Mouse (Mus musculus): ENCODE results near the gene B3gat3. TPM values are rescaled to one million over a fixed set of nuclear protein-coding genes. Genes with fewer than 3 reads are reported as not detected.
"Not testable (repeated sequence)": the region's sequence is repeated elsewhere in the genome, so short reads cannot be mapped to it uniquely, and the experiment has no call there.

B3gat3 gene
- 35.5 and 40.8 TPM in 2 replicates for polyA plus RNA-seq (2012; ENCODE audit: insufficient read depth, insufficient read length, missing spikeins)

- peak within 1 kb of the TSS; percentile 68 for H3K27ac ChIP-seq (ENCODE audit: insufficient read depth, low read depth, low read length)
- peaks cover 15% of the 10 kb centered on the region for H3K4me1 ChIP-seq (ENCODE audit: control insufficient read depth, insufficient read depth, low read length)
- peak within 1 kb of the TSS; percentile 67 for H3K4me3 ChIP-seq (ENCODE audit: insufficient read depth, low read length)
- TF ChIP-seq POLR2A (IDR thresholded peaks at IDR 0.05; ENCODE audit: borderline replicate concordance, low read depth, low read length), result no peak
Measured at GRCm38 (mm10) chr19:8920073-8920736, at the start of gene B3gat3. Gene B3gat3 (plus strand): TSS chr19:8920374.

- H3K27ac ChIP-seq (ENCODE audit: insufficient read depth, low read depth, low read length); H3K4me3 ChIP-seq (ENCODE audit: insufficient read depth, low read length): not testable (repeated sequence)
- peaks cover 13% of the 10 kb centered on the region for H3K4me1 ChIP-seq (ENCODE audit: control insufficient read depth, insufficient read depth, low read length)
Measured at GRCm38 (mm10) chr19:8870381-8870780, 49.8 kb upstream of the B3gat3 start.

- H3K4me3 ChIP-seq (ENCODE audit: insufficient read depth, low read length), result peak overlapping the region; percentile 98
- TF ChIP-seq CTCF (IDR thresholded peaks at IDR 0.05; ENCODE audit: low read depth, low read length), result no peak
- TF ChIP-seq POLR2A (IDR thresholded peaks at IDR 0.05; ENCODE audit: borderline replicate concordance, low read depth, low read length), result no peak
- H3K27ac ChIP-seq (ENCODE audit: insufficient read depth, low read depth, low read length), result peak overlapping the region; percentile 60
- peaks cover 13% of the 10 kb centered on the region for H3K4me1 ChIP-seq (ENCODE audit: control insufficient read depth, insufficient read depth, low read length)
Measured at GRCm38 (mm10) chr19:8870838-8871237, 49.3 kb upstream of the B3gat3 start.

- Histone ChIP-seq H3K4me3 (ENCODE audit: insufficient read depth, low read length) (peak within 1 kb of the TSS; percentile 98), H3K4me1 (ENCODE audit: control insufficient read depth, insufficient read depth, low read length) (peaks cover 13% of the 10 kb centered on the region), H3K27ac (ENCODE audit: insufficient read depth, low read depth, low read length) (peak within 1 kb of the TSS; percentile 74)
- TF ChIP-seq POLR2A (IDR thresholded peaks at IDR 0.05; ENCODE audit: borderline replicate concordance, low read depth, low read length) (0 out of 2 replicates have a peak, but pooled peaks have one; percentile 50), CTCF (IDR thresholded peaks at IDR 0.05; ENCODE audit: low read depth, low read length) (no peak)
Measured at GRCm38 (mm10) chr19:8871267-8872186, 48.6 kb upstream of the B3gat3 start, which contains the start of gene Ubxn1. Gene Ubxn1 (plus strand): TSS chr19:8871496.

GRCm38 (mm10) chr19:8872266-8872840 is 47.8 kb upstream of the B3gat3 start:
- H3K27ac ChIP-seq (ENCODE audit: insufficient read depth, low read depth, low read length), result peak overlapping the region; percentile 74
- TF ChIP-seq CTCF (IDR thresholded peaks at IDR 0.05; ENCODE audit: low read depth, low read length) (no peak), POLR2A (IDR thresholded peaks at IDR 0.05; ENCODE audit: borderline replicate concordance, low read depth, low read length) (no peak)
- peaks cover 13% of the 10 kb centered on the region for H3K4me1 ChIP-seq (ENCODE audit: control insufficient read depth, insufficient read depth, low read length)
- peak overlapping the region; percentile 98 for H3K4me3 ChIP-seq (ENCODE audit: insufficient read depth, low read length)

GRCm38 (mm10) chr19:8875031-8875430 is 45.1 kb upstream of the B3gat3 start:
- no peak overlapping the region for H3K4me3 ChIP-seq (ENCODE audit: insufficient read depth, low read length)
- H3K27ac ChIP-seq (ENCODE audit: insufficient read depth, low read depth, low read length), result no peak overlapping the region
- TF ChIP-seq POLR2A (IDR thresholded peaks at IDR 0.05; ENCODE audit: borderline replicate concordance, low read depth, low read length) (no peak), CTCF (IDR thresholded peaks at IDR 0.05; ENCODE audit: low read depth, low read length) (no peak)
- H3K4me1 ChIP-seq (ENCODE audit: control insufficient read depth, insufficient read depth, low read length), result peaks cover 13% of the 10 kb centered on the region

- peak within 1 kb of the TSS; percentile 90 for H3K4me3 ChIP-seq (ENCODE audit: insufficient read depth, low read length)
- H3K4me1 ChIP-seq (ENCODE audit: control insufficient read depth, insufficient read depth, low read length), result no peaks in the 10 kb centered on the region; the same call in 1 of the 2 replicates
- TF ChIP-seq POLR2A (IDR thresholded peaks at IDR 0.05; ENCODE audit: borderline replicate concordance, low read depth, low read length) (peak; percentile 80; the same call in 1 of the 2 replicates), CTCF (IDR thresholded peaks at IDR 0.05; ENCODE audit: low read depth, low read length) (no peak)
- H3K27ac ChIP-seq (ENCODE audit: insufficient read depth, low read depth, low read length), result peak within 1 kb of the TSS; percentile 38
Measured at GRCm38 (mm10) chr19:8880311-8881033, 39.7 kb upstream of the B3gat3 start, which contains the start of gene Uqcc3. Gene Uqcc3 (minus strand): TSS chr19:8880923.

GRCm38 (mm10) chr19:8881034-8881392 is 39.2 kb upstream of the B3gat3 start:
- TF ChIP-seq POLR2A (IDR thresholded peaks at IDR 0.05; ENCODE audit: borderline replicate concordance, low read depth, low read length) (no peak), CTCF (IDR thresholded peaks at IDR 0.05; ENCODE audit: low read depth, low read length) (no peak)
- no peaks in the 10 kb centered on the region; the same call in 1 of the 2 replicates for H3K4me1 ChIP-seq (ENCODE audit: control insufficient read depth, insufficient read depth, low read length)
- H3K27ac ChIP-seq (ENCODE audit: insufficient read depth, low read depth, low read length), result no peak overlapping the region
- peak overlapping the region; percentile 90 for H3K4me3 ChIP-seq (ENCODE audit: insufficient read depth, low read length)

GRCm38 (mm10) chr19:8883616-8884015 is 36.6 kb upstream of the B3gat3 start, which contains the start of the genes Lbhd1 and Gm49403:
Gene Lbhd1 (plus strand): TSS chr19:8883732.
Gene Gm49403 (plus strand): TSS chr19:8883930.
- Histone ChIP-seq H3K4me1 (ENCODE audit: control insufficient read depth, insufficient read depth, low read length) (peaks cover 3% of the 10 kb centered on the region), H3K4me3 (ENCODE audit: insufficient read depth, low read length) (no peak within 1 kb of the TSS), H3K27ac (ENCODE audit: insufficient read depth, low read depth, low read length) (no peak within 1 kb of the TSS)
- TF ChIP-seq CTCF (IDR thresholded peaks at IDR 0.05; ENCODE audit: low read depth, low read length) (no peak), POLR2A (IDR thresholded peaks at IDR 0.05; ENCODE audit: borderline replicate concordance, low read depth, low read length) (no peak)

Data from bone marrow macrophage, adult 2 months (primary cell).